ENCODE assay signal across 8 mouse cellular contexts in genomic region chrX:73881036-73881427, GRCm38 (mm10). TPM values are rescaled to one million over a fixed set of nuclear protein-coding genes. Genes with fewer than 3 reads are reported as not detected.
DNase-seq lines count a peak whose midpoint lies in the region; ATAC-seq and TF ChIP-seq lines count a peak whose summit lies in the region.

No protein-coding gene starts in this region.

- TF ChIP-seq CTCF in lung, embryonic 14.5 days (IDR thresholded peaks at IDR 0.05; ENCODE audit: low read depth), result no peak
- no peak for TF ChIP-seq CTCF in small intestine, adult 2 months (IDR thresholded peaks at IDR 0.05; ENCODE audit: extremely low read depth, insufficient read length, insufficient replicate concordance, low read depth, low read length)

- H3K4me3 ChIP-seq in lung, embryonic 14.5 days (ENCODE audit: low read depth, low read length), result peak overlapping the region; percentile 36
- H3K4me3 ChIP-seq in embryonic facial prominence, embryonic 14.5 days (ENCODE audit: low read depth, low read length), result peak overlapping the region; percentile 40
- peak overlapping the region; percentile 78 for H3K4me3 ChIP-seq in small intestine, adult 2 months (ENCODE audit: low read depth, low read length)

- TF ChIP-seq POLR2A in small intestine, adult 2 months (IDR thresholded peaks at IDR 0.05; ENCODE audit: low read depth, low read length), result no peak

- no peak overlapping the region for H3K27ac ChIP-seq in lung, embryonic 14.5 days (ENCODE audit: low read depth)
- no peak overlapping the region for H3K27ac ChIP-seq in embryonic facial prominence, embryonic 14.5 days (replicated peaks; ENCODE audit: low read depth, low read length)
- no peak overlapping the region for H3K27ac ChIP-seq in small intestine, adult 2 months (ENCODE audit: insufficient read depth, low read depth, low read length)

- H3K4me1 ChIP-seq in lung, embryonic 14.5 days (ENCODE audit: insufficient read depth), result no peaks in the 10 kb centered on the region
- H3K4me1 ChIP-seq in embryonic facial prominence, embryonic 14.5 days (ENCODE audit: control insufficient read depth, insufficient read depth, low read length), result no peaks in the 10 kb centered on the region
- peaks cover 8% of the 10 kb centered on the region; the same call in 1 of the 2 replicates for H3K4me1 ChIP-seq in small intestine, adult 2 months (ENCODE audit: control insufficient read depth, insufficient read depth, insufficient read length, low read length)

- 13% methylated on average over 16 of the region's 16 CpGs for WGBS in lung, embryonic 14.5 days
- WGBS in embryonic facial prominence, embryonic 14.5 days, result 33% methylated on average over 10 of the region's 16 CpGs
- 22% methylated on average over 16 of the region's 16 CpGs for WGBS in small intestine, adult 2 months

- no peak for DNase-seq in lung, embryonic 14.5 days
- DNase-seq in lung, postnatal 10 days, result no peak
- no peak for DNase-seq in embryonic facial prominence, embryonic 14.5 days (ENCODE audit: low spot score)
- peak; percentile 4 for DNase-seq in kidney, postnatal 10 days
- DNase-seq in left cerebral cortex, adult 18-20 months (ENCODE audit: low spot score in 2 of 2), result no peak
- DNase-seq in urinary bladder, postnatal 4 days (ENCODE audit: low spot score in 2 of 2), result no peak
- no peak for DNase-seq in thymus, postnatal 36 days

- peak overlapping the region; percentile 66 for H3K4me2 ChIP-seq in lung, embryonic 14.5 days
- peak overlapping the region; percentile 66 for H3K4me2 ChIP-seq in embryonic facial prominence, embryonic 14.5 days (ENCODE audit: low read depth, low read length)

- no peak overlapping the region for H3K9ac ChIP-seq in lung, embryonic 14.5 days
- peak overlapping the region; percentile 59; the same call in 1 of the 2 replicates for H3K9ac ChIP-seq in embryonic facial prominence, embryonic 14.5 days (ENCODE audit: low read depth, low read length)

- no peaks in the 10 kb centered on the region for H3K9me3 ChIP-seq in lung, embryonic 14.5 days (ENCODE audit: low read depth, low read length)
- H3K9me3 ChIP-seq in embryonic facial prominence, embryonic 14.5 days (ENCODE audit: control insufficient read depth, low read length), result no peaks in the 10 kb centered on the region

- ATAC-seq in lung, embryonic 14.5 days (ENCODE audit: insufficient read depth), result peak; percentile 17; the same call in 1 of the 2 replicates
- peak; percentile 24 for ATAC-seq in embryonic facial prominence, embryonic 14.5 days (ENCODE audit: low read depth)

- no peaks in the 10 kb centered on the region for H3K36me3 ChIP-seq in lung, embryonic 14.5 days (ENCODE audit: insufficient read depth)
- no peaks in the 10 kb centered on the region for H3K36me3 ChIP-seq in embryonic facial prominence, embryonic 14.5 days (ENCODE audit: control insufficient read depth, insufficient read depth, low read length)
- H3K36me3 ChIP-seq in small intestine, adult 2 months (ENCODE audit: control insufficient read depth, insufficient read depth, low read length), result no peaks in the 10 kb centered on the region

- H3K27me3 ChIP-seq in lung, embryonic 14.5 days (ENCODE audit: insufficient read depth, low read length), result peaks cover 13% of the 10 kb centered on the region
- peaks cover 14% of the 10 kb centered on the region for H3K27me3 ChIP-seq in embryonic facial prominence, embryonic 14.5 days (replicated peaks; ENCODE audit: control insufficient read depth, insufficient read depth, low read length)
- no peaks in the 10 kb centered on the region for H3K27me3 ChIP-seq in small intestine, adult 2 months (ENCODE audit: control insufficient read depth, insufficient read depth, low read length)

RNA-seq across cellular contexts. Expression of gene Avpr2, which starts 10.9 kb away (rescaled TPM):
- not detected in 2 replicates for polyA plus RNA-seq in lung, embryonic 14.5 days (2014; fragmentation: Nextera tagmentation; extraction: Ambion mirVana)
- 0.14 TPM in 1 of 2 replicates, not detected in the other for polyA plus RNA-seq in embryonic facial prominence, embryonic 14.5 days (2014; fragmentation: Nextera tagmentation; extraction: Ambion mirVana)
- 0.09 TPM in 1 of 2 replicates, not detected in the other for polyA plus RNA-seq in small intestine, adult 2 months (2012; rRNA removed)
- not detected for total RNA-seq in left cerebral cortex, adult 18-20 months (2021)

RNA-seq across cellular contexts. Expression of gene L1cam, which starts 14.9 kb away (rescaled TPM):
- 1.5 and 2.8 TPM in 2 replicates for polyA plus RNA-seq in lung, embryonic 14.5 days (2014; fragmentation: Nextera tagmentation; extraction: Ambion mirVana)
- 9.7 and 10.2 TPM in 2 replicates for polyA plus RNA-seq in embryonic facial prominence, embryonic 14.5 days (2014; fragmentation: Nextera tagmentation; extraction: Ambion mirVana)
- polyA plus RNA-seq in small intestine, adult 2 months (2012; rRNA removed), result 7.9 and 20.8 TPM in 2 replicates
- 100 to 1,000 TPM; 133 to 151 TPM for total RNA-seq in left cerebral cortex, adult 18-20 months (2021)

RNA-seq across cellular contexts. Expression of gene Arhgap4, which starts 40.6 kb away (rescaled TPM):
- 2.6 TPM in 2 replicates for polyA plus RNA-seq in lung, embryonic 14.5 days (2014; fragmentation: Nextera tagmentation; extraction: Ambion mirVana)
- 2.3 and 4.5 TPM in 2 replicates for polyA plus RNA-seq in embryonic facial prominence, embryonic 14.5 days (2014; fragmentation: Nextera tagmentation; extraction: Ambion mirVana)
- polyA plus RNA-seq in small intestine, adult 2 months (2012; rRNA removed), result 16.7 and 22.9 TPM in 2 replicates
- 1 to 10 TPM; 3.7 to 3.8 TPM for total RNA-seq in left cerebral cortex, adult 18-20 months (2021)

RNA-seq across cellular contexts. Expression of gene Naa10, which starts 40.7 kb away (rescaled TPM):
- 137 and 146 TPM in 2 replicates for polyA plus RNA-seq in lung, embryonic 14.5 days (2014; fragmentation: Nextera tagmentation; extraction: Ambion mirVana)
- polyA plus RNA-seq in embryonic facial prominence, embryonic 14.5 days (2014; fragmentation: Nextera tagmentation; extraction: Ambion mirVana), result 102 and 110 TPM in 2 replicates
- 33.3 and 50.5 TPM in 2 replicates for polyA plus RNA-seq in small intestine, adult 2 months (2012; rRNA removed)
- 10 to 100 TPM; 50.9 to 59.8 TPM for total RNA-seq in left cerebral cortex, adult 18-20 months (2021)

RNA-seq across cellular contexts. Expression of gene Renbp, which starts 49.6 kb away (rescaled TPM):
- 28.9 and 33.6 TPM in 2 replicates for polyA plus RNA-seq in lung, embryonic 14.5 days (2014; fragmentation: Nextera tagmentation; extraction: Ambion mirVana)
- polyA plus RNA-seq in embryonic facial prominence, embryonic 14.5 days (2014; fragmentation: Nextera tagmentation; extraction: Ambion mirVana), result 36.1 and 38.1 TPM in 2 replicates
- 2.4 and 4.2 TPM in 2 replicates for polyA plus RNA-seq in small intestine, adult 2 months (2012; rRNA removed)
- total RNA-seq in left cerebral cortex, adult 18-20 months (2021), result 1 to 10 TPM; 7.2 to 7.5 TPM
